8 mouse cellular contexts compared by ENCODE assay signal in genomic region chr14:16242193-16242815, GRCm38 (mm10). TPM values are rescaled to one million over a fixed set of nuclear protein-coding genes. Genes with fewer than 3 reads are reported as not detected.
A peak's percentile ranks its signal among the peaks of the same experiment; 100 is the strongest.
DNase-seq lines count a peak whose midpoint lies in the region; ATAC-seq and TF ChIP-seq lines count a peak whose summit lies in the region.

No protein-coding gene starts in this region.

- H3K9me3 ChIP-seq in kidney, embryonic 14.5 days (ENCODE audit: control insufficient read depth, low read length) = peaks cover 2% of the 10 kb centered on the region; the same call in 1 of the 2 replicates
- H3K9me3 ChIP-seq in heart, embryonic 14.5 days (ENCODE audit: control insufficient read depth, low read length) = no peaks in the 10 kb centered on the region
- H3K9me3 ChIP-seq in liver, embryonic 16.5 days (replicated peaks; ENCODE audit: control insufficient read depth, low read length) = 0 out of 2 replicates have a peak, but pooled peaks cover 2% of the 10 kb centered on the region

- H3K36me3 ChIP-seq in kidney, embryonic 14.5 days (ENCODE audit: control insufficient read depth, insufficient read depth, low read length) = no peaks in the 10 kb centered on the region
- peaks cover 14% of the 10 kb centered on the region for H3K36me3 ChIP-seq in heart, embryonic 14.5 days (ENCODE audit: control insufficient read depth, insufficient read depth, low read length)
- H3K36me3 ChIP-seq in liver, embryonic 16.5 days (ENCODE audit: control insufficient read depth, insufficient read depth) = no peaks in the 10 kb centered on the region

- H3K9ac ChIP-seq in kidney, embryonic 14.5 days (ENCODE audit: low read depth, low read length) = peak overlapping the region; percentile 66; the same call in 1 of the 2 replicates
- H3K9ac ChIP-seq in heart, embryonic 14.5 days (ENCODE audit: low read length) = no peak overlapping the region
- H3K9ac ChIP-seq in liver, embryonic 16.5 days (ENCODE audit: low read depth, low read length) = peak overlapping the region; percentile 77; the same call in 1 of the 2 replicates

- H3K4me3 ChIP-seq in kidney, embryonic 14.5 days (ENCODE audit: low read length) = peak overlapping the region; percentile 55; the same call in 1 of the 2 replicates
- peak overlapping the region; percentile 84 for H3K4me3 ChIP-seq in cerebellum, adult 2 months (replicated peaks; ENCODE audit: insufficient read depth, low read depth, low read length)
- peak overlapping the region; percentile 59 to 84; a peak in 2 of 4 replicates for H3K4me3 ChIP-seq in heart, embryonic 14.5 days (ENCODE audit: control insufficient read depth in 1 of 2, insufficient read depth in 1 of 2, low read depth in 1 of 2, low read length in 2 of 2)
- H3K4me3 ChIP-seq in liver, embryonic 16.5 days (ENCODE audit: low read depth, low read length) = peak overlapping the region; percentile 77

- 0 out of 2 replicates have a peak, but pooled peaks cover 4% of the 10 kb centered on the region for H3K4me1 ChIP-seq in kidney, embryonic 14.5 days (ENCODE audit: control insufficient read depth, insufficient read depth, low read length)
- H3K4me1 ChIP-seq in cerebellum, adult 2 months (ENCODE audit: control insufficient read depth, insufficient read depth, low read length) = peaks cover 13% of the 10 kb centered on the region
- peaks cover 0 to 6% of the 10 kb centered on the region in 2 experiments; a peak in 3 of 4 replicates for H3K4me1 ChIP-seq in heart, embryonic 14.5 days (ENCODE audit: control insufficient read depth in 2 of 2, insufficient read depth in 2 of 2, low read length in 2 of 2)
- peaks cover 35% of the 10 kb centered on the region for H3K4me1 ChIP-seq in liver, embryonic 16.5 days (ENCODE audit: control insufficient read depth, low read depth, low read length)

- TF ChIP-seq CTCF in cerebellum, adult 2 months (IDR thresholded peaks at IDR 0.05; ENCODE audit: borderline replicate concordance, insufficient read depth, low read depth, low read length) = no peak

- no peaks in the 10 kb centered on the region for H3K27me3 ChIP-seq in kidney, embryonic 14.5 days (ENCODE audit: control insufficient read depth, insufficient read depth, low read length)
- no peaks in the 10 kb centered on the region for H3K27me3 ChIP-seq in cerebellum, adult 2 months (ENCODE audit: control insufficient read depth, insufficient read depth, low read length)
- no peaks in the 10 kb centered on the region for H3K27me3 ChIP-seq in heart, embryonic 14.5 days (ENCODE audit: control insufficient read depth, insufficient read depth, low read length)
- no peaks in the 10 kb centered on the region for H3K27me3 ChIP-seq in liver, embryonic 16.5 days (ENCODE audit: control insufficient read depth, insufficient read depth, low read depth, low read length)

- 97% methylated on average over 10 of the region's 10 CpGs for WGBS in kidney, embryonic 14.5 days
- 74% methylated on average over 10 of the region's 10 CpGs for WGBS in cerebellum, adult 2 months
- WGBS in heart, embryonic 14.5 days = 97% methylated on average over 10 of the region's 10 CpGs
- 91% methylated on average over 10 of the region's 10 CpGs for WGBS in liver, embryonic 16.5 days (ENCODE audit: insufficient replicate concordance)

- peak overlapping the region; percentile 60 for H3K4me2 ChIP-seq in kidney, embryonic 14.5 days (replicated peaks; ENCODE audit: low read depth, low read length)
- H3K4me2 ChIP-seq in heart, embryonic 14.5 days (ENCODE audit: low read length) = peak overlapping the region; percentile 77
- H3K4me2 ChIP-seq in liver, embryonic 16.5 days (ENCODE audit: low read depth, low read length) = peak overlapping the region; percentile 76

- DNase-seq in kidney, postnatal 36 days = no peak
- peak; percentile 29 to 31 for DNase-seq in cerebellum, adult 2 months
- DNase-seq in spleen, postnatal 10 days (ENCODE audit: low spot score in 2 of 2) = no peak
- DNase-seq in left cerebral cortex, adult 11 months (ENCODE audit: low spot score) = no peak
- DNase-seq in left cerebral cortex, postnatal 36 days (ENCODE audit: low spot score in 2 of 2) = no peak

- ATAC-seq in kidney, embryonic 14.5 days (ENCODE audit: low FRiP score, low TSS enrichment) = no peak
- no peak for ATAC-seq in heart, embryonic 14.5 days (ENCODE audit: insufficient number of reproducible peaks, insufficient read depth, low FRiP score, low read depth)
- no peak for ATAC-seq in liver, embryonic 16.5 days (ENCODE audit: low read depth)

- no peak overlapping the region for H3K27ac ChIP-seq in kidney, embryonic 14.5 days (ENCODE audit: low read depth, low read length)
- H3K27ac ChIP-seq in cerebellum, adult 2 months (ENCODE audit: insufficient read depth, low read length) = no peak overlapping the region
- H3K27ac ChIP-seq in heart, embryonic 14.5 days (replicated peaks in 1 of 2; ENCODE audit: control insufficient read depth in 1 of 2, insufficient read depth in 1 of 2, low read depth in 2 of 2, low read length in 2 of 2) = no peak overlapping the region
- peak overlapping the region; percentile 96 for H3K27ac ChIP-seq in liver, embryonic 16.5 days (ENCODE audit: low read length)

- no peak for TF ChIP-seq POLR2A in cerebellum, adult 2 months (IDR thresholded peaks at IDR 0.05; ENCODE audit: borderline replicate concordance, insufficient read depth, low read length)

- intact Hi-C loops in left cerebral cortex, postnatal 36 days (cut with DNase I) = no loop called here

RNA-seq across cellular contexts. Expression of gene Ngly1, which starts 6.8 kb away (rescaled TPM):
- polyA plus RNA-seq in kidney, embryonic 14.5 days (2014; fragmentation: Nextera tagmentation; extraction: Ambion mirVana) = 28.4 and 36.6 TPM in 2 replicates
- 21.4 and 23.7 TPM in 2 replicates for polyA plus RNA-seq in cerebellum, adult 2 months (2012; rRNA removed)
- polyA plus RNA-seq in heart, embryonic 14.5 days (2014; fragmentation: Nextera tagmentation; extraction: Ambion mirVana) = 26.6 and 27.0 TPM in 2 replicates
- polyA plus RNA-seq in liver, embryonic 16.5 days (2015; fragmentation: Nextera tagmentation; extraction: Ambion mirVana) = 17.8 and 21.5 TPM in 2 replicates
- 10 to 100 TPM; 29.1 to 33.4 TPM for total RNA-seq in left cerebral cortex, postnatal 36 days (2021)

RNA-seq across cellular contexts. Expression of gene Oxsm, which starts 7.3 kb away (rescaled TPM):
- polyA plus RNA-seq in kidney, embryonic 14.5 days (2014; fragmentation: Nextera tagmentation; extraction: Ambion mirVana) = 0.64 and 2.3 TPM in 2 replicates
- polyA plus RNA-seq in cerebellum, adult 2 months (2012; rRNA removed) = 6.0 and 7.2 TPM in 2 replicates
- polyA plus RNA-seq in heart, embryonic 14.5 days (2014; fragmentation: Nextera tagmentation; extraction: Ambion mirVana) = 2.3 TPM in 2 replicates
- polyA plus RNA-seq in liver, embryonic 16.5 days (2015; fragmentation: Nextera tagmentation; extraction: Ambion mirVana) = 2.6 and 2.8 TPM in 2 replicates
- total RNA-seq in left cerebral cortex, postnatal 36 days (2021) = 10 to 100 TPM; 10.4 to 11.6 TPM

Comparison
In these comparisons a context has a peak if more than half of its experiments do, and no peak if none do; other contexts are left out.
1. DNase-seq: peak in cerebellum, adult 2 months (2 of 2); none in kidney, postnatal 36 days (0 of 2), spleen, postnatal 10 days (0 of 2), left cerebral cortex, adult 11 months (single experiment) and left cerebral cortex, postnatal 36 days (0 of 2).
2. Peak in every context shown above with its lines, with median percentiles within 50 percentile points of each other: H3K4me2 ChIP-seq and H3K4me3 ChIP-seq.